Comparison of ENCODE assay signal across 7 mouse cellular contexts in the genomic region with DNA sequence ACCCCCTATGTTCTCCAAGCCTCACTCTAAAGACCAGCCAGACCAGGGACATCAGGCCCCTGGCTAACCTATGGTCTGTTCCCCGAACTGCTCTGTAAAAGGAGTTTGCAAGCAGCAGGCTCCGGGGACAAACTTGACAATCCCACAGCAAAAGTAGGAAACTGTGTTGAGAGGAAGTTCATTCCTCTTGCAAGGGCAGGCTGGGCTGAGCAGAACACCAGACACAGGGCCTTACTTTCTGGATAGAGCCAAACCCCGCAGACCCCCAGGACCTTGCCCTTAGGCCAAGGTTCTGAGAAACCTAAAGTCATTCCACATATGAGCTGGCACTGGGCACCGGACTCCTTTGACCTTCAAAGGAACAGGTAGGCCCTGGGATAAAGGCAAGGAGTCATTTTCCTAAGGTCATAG. TPM values are rescaled to one million over a fixed set of nuclear protein-coding genes. Genes with fewer than 3 reads are reported as not detected.
A peak's percentile ranks its signal among the peaks of the same experiment; 100 is the strongest.
DNase-seq lines count a peak whose midpoint lies in the region; ATAC-seq lines count a peak whose summit lies in the region.

No protein-coding gene starts in this region.

- peaks cover 9% of the 10 kb centered on the region; the same call in 1 of the 2 replicates for H3K27me3 ChIP-seq in lung, embryonic 16.5 days (ENCODE audit: control insufficient read depth, insufficient read depth, low read depth, low read length)
- peaks cover 23% of the 10 kb centered on the region for H3K27me3 ChIP-seq in embryonic facial prominence, embryonic 14.5 days (replicated peaks; ENCODE audit: control insufficient read depth, insufficient read depth, low read length)
- peaks cover 25% of the 10 kb centered on the region for H3K27me3 ChIP-seq in limb, embryonic 11.5 days (ENCODE audit: control insufficient read depth, insufficient read depth, low read length)
- peaks cover 18% of the 10 kb centered on the region for H3K27me3 ChIP-seq in stomach, embryonic 15.5 days (replicated peaks)

- WGBS in lung, embryonic 16.5 days, result 50% methylated on average over 4 of the region's 4 CpGs
- 49% methylated on average over 4 of the region's 4 CpGs for WGBS in embryonic facial prominence, embryonic 14.5 days
- WGBS in limb, embryonic 11.5 days, result 55% methylated on average over 4 of the region's 4 CpGs
- WGBS in stomach, embryonic 15.5 days, result 48% methylated on average over 4 of the region's 4 CpGs

- no peaks in the 10 kb centered on the region for H3K9me3 ChIP-seq in lung, embryonic 16.5 days (ENCODE audit: control insufficient read depth, low read length)
- no peaks in the 10 kb centered on the region for H3K9me3 ChIP-seq in embryonic facial prominence, embryonic 14.5 days (ENCODE audit: control insufficient read depth, low read length)
- H3K9me3 ChIP-seq in limb, embryonic 11.5 days (ENCODE audit: control insufficient read depth, low read length), result no peaks in the 10 kb centered on the region
- H3K9me3 ChIP-seq in stomach, embryonic 15.5 days, result no peaks in the 10 kb centered on the region

- no peak for DNase-seq in lung, postnatal 14 days
- no peak for DNase-seq in embryonic facial prominence, embryonic 14.5 days (ENCODE audit: low spot score)
- no peak for DNase-seq in limb, embryonic 11.5 days (ENCODE audit: low spot score)
- no peak for DNase-seq in right cerebral cortex, postnatal 4 days
- no peak for DNase-seq in layer of hippocampus, adult 11-12 months (ENCODE audit: low spot score)

- peak overlapping the region; percentile 80 for H3K4me3 ChIP-seq in lung, embryonic 16.5 days (ENCODE audit: low read length)
- H3K4me3 ChIP-seq in embryonic facial prominence, embryonic 14.5 days (ENCODE audit: low read depth, low read length), result peak overlapping the region; percentile 65
- H3K4me3 ChIP-seq in limb, embryonic 11.5 days (ENCODE audit: low read depth, low read length), result peak overlapping the region; percentile 43; the same call in 1 of the 2 replicates
- H3K4me3 ChIP-seq in stomach, embryonic 15.5 days (replicated peaks), result peak overlapping the region; percentile 72; the same call in 1 of the 2 replicates

- no peak for ATAC-seq in lung, embryonic 16.5 days (ENCODE audit: low read depth)
- no peak for ATAC-seq in embryonic facial prominence, embryonic 14.5 days (ENCODE audit: low read depth)
- no peak for ATAC-seq in limb, embryonic 11.5 days (ENCODE audit: insufficient number of reproducible peaks, low FRiP score, low TSS enrichment, low read depth)
- ATAC-seq in stomach, embryonic 15.5 days (ENCODE audit: insufficient read depth, low FRiP score, low read depth), result no peak

- peak overlapping the region; percentile 81 for H3K4me2 ChIP-seq in lung, embryonic 16.5 days (ENCODE audit: low read depth, low read length)
- peak overlapping the region; percentile 93 for H3K4me2 ChIP-seq in embryonic facial prominence, embryonic 14.5 days (ENCODE audit: low read depth, low read length)
- peak overlapping the region; percentile 85; the same call in 1 of the 2 replicates for H3K4me2 ChIP-seq in limb, embryonic 11.5 days (ENCODE audit: low read depth, severe bottlenecking)
- peak overlapping the region; percentile 94 for H3K4me2 ChIP-seq in stomach, embryonic 15.5 days

- peaks cover 58% of the 10 kb centered on the region for H3K4me1 ChIP-seq in lung, embryonic 16.5 days (replicated peaks; ENCODE audit: control insufficient read depth, insufficient read depth, low read length)
- H3K4me1 ChIP-seq in embryonic facial prominence, embryonic 14.5 days (ENCODE audit: control insufficient read depth, insufficient read depth, low read length), result peaks cover 32% of the 10 kb centered on the region
- H3K4me1 ChIP-seq in limb, embryonic 11.5 days (ENCODE audit: control insufficient read depth, insufficient read depth, low read length), result peaks cover 31% of the 10 kb centered on the region
- peaks cover 61% of the 10 kb centered on the region for H3K4me1 ChIP-seq in stomach, embryonic 15.5 days

- H3K36me3 ChIP-seq in lung, embryonic 16.5 days (ENCODE audit: control insufficient read depth, insufficient read depth, low read length), result no peaks in the 10 kb centered on the region
- H3K36me3 ChIP-seq in embryonic facial prominence, embryonic 14.5 days (ENCODE audit: control insufficient read depth, insufficient read depth, low read length), result no peaks in the 10 kb centered on the region
- H3K36me3 ChIP-seq in limb, embryonic 11.5 days (ENCODE audit: control insufficient read depth, insufficient read depth, low read length), result no peaks in the 10 kb centered on the region
- H3K36me3 ChIP-seq in stomach, embryonic 15.5 days, result no peaks in the 10 kb centered on the region

- peak overlapping the region; percentile 17 for H3K9ac ChIP-seq in lung, embryonic 16.5 days (ENCODE audit: low read length)
- 0 out of 2 replicates have a peak overlapping the region, but pooled peaks have one; percentile 74 for H3K9ac ChIP-seq in embryonic facial prominence, embryonic 14.5 days (ENCODE audit: low read depth, low read length)
- no peak overlapping the region for H3K9ac ChIP-seq in limb, embryonic 11.5 days (ENCODE audit: low read length)
- no peak overlapping the region for H3K9ac ChIP-seq in stomach, embryonic 15.5 days

- H3K27ac ChIP-seq in lung, embryonic 16.5 days (ENCODE audit: low read length), result peak overlapping the region; percentile 89
- peak overlapping the region; percentile 76 for H3K27ac ChIP-seq in embryonic facial prominence, embryonic 14.5 days (replicated peaks; ENCODE audit: low read depth, low read length)
- H3K27ac ChIP-seq in limb, embryonic 11.5 days (replicated peaks; ENCODE audit: low read depth, low read length), result peak overlapping the region; percentile 42; the same call in 1 of the 2 replicates
- H3K27ac ChIP-seq in stomach, embryonic 15.5 days, result peak overlapping the region; percentile 88

RNA-seq across cellular contexts. Expression of a gene that starts 0.7 kb away (rescaled TPM):
- 45.2 and 47.8 TPM in 2 replicates for polyA plus RNA-seq in lung, embryonic 16.5 days (2015; fragmentation: Nextera tagmentation; extraction: Ambion mirVana)
- 45.5 and 46.9 TPM in 2 replicates for polyA plus RNA-seq in embryonic facial prominence, embryonic 14.5 days (2014; fragmentation: Nextera tagmentation; extraction: Ambion mirVana)
- 19.6 and 26.5 TPM in 2 replicates for polyA plus RNA-seq in limb, embryonic 11.5 days (2014; fragmentation: Nextera tagmentation; extraction: Ambion mirVana)
- polyA plus RNA-seq in stomach, embryonic 15.5 days (2015; fragmentation: Nextera tagmentation; extraction: Ambion mirVana), result 31.3 and 37.7 TPM in 2 replicates

RNA-seq across cellular contexts. Expression of a gene that starts 50.8 kb away (rescaled TPM):
- polyA plus RNA-seq in lung, embryonic 16.5 days (2015; fragmentation: Nextera tagmentation; extraction: Ambion mirVana), result not detected in 2 replicates
- polyA plus RNA-seq in embryonic facial prominence, embryonic 14.5 days (2014; fragmentation: Nextera tagmentation; extraction: Ambion mirVana), result not detected in 2 replicates
- not detected in 2 replicates for polyA plus RNA-seq in limb, embryonic 11.5 days (2014; fragmentation: Nextera tagmentation; extraction: Ambion mirVana)
- polyA plus RNA-seq in stomach, embryonic 15.5 days (2015; fragmentation: Nextera tagmentation; extraction: Ambion mirVana), result not detected in 2 replicates

Comparison
In these comparisons a context has a peak if more than half of its experiments do, and no peak if none do; other contexts are left out.
1. H3K9ac ChIP-seq: peak in lung, embryonic 16.5 days (single experiment) and embryonic facial prominence, embryonic 14.5 days (single experiment); none in limb, embryonic 11.5 days (single experiment) and stomach, embryonic 15.5 days (single experiment).
2. Peak in every context shown above with its lines, with median percentiles within 50 percentile points of each other: H3K27ac ChIP-seq, H3K4me2 ChIP-seq and H3K4me3 ChIP-seq.